8 mouse cellular contexts compared by ENCODE assay signal in genomic region chr2:62654519-62655338, GRCm38 (mm10). TPM values are rescaled to one million over a fixed set of nuclear protein-coding genes. Genes with fewer than 3 reads are reported as not detected.
A peak's percentile ranks its signal among the peaks of the same experiment; 100 is the strongest.
DNase-seq lines count a peak whose midpoint lies in the region; ATAC-seq and TF ChIP-seq lines count a peak whose summit lies in the region.
"Had no signal": no experiment of that assay in that cellular context is flagged by ENCODE, and none has a peak within 500 bp of the region (broad histone marks: within the 10 kb centered on the region; RNA-seq: fewer than 3 reads in every experiment).

No protein-coding gene starts in this region.

- peak; percentile 67 for TF ChIP-seq CTCF in lung, postnatal 0 days (IDR thresholded peaks at IDR 0.05)

- 53% methylated on average over 7 of the region's 7 CpGs for WGBS in hindbrain, embryonic 10.5 days
- 40% methylated on average over 7 of the region's 7 CpGs for WGBS in lung, postnatal 0 days

- H3K4me1 ChIP-seq in hindbrain, embryonic 10.5 days (replicated peaks), result no peaks in the 10 kb centered on the region
- no peaks in the 10 kb centered on the region for H3K4me1 ChIP-seq in lung, postnatal 0 days (ENCODE audit: insufficient read depth, low read depth, low read length)

- no peak overlapping the region for H3K9ac ChIP-seq in lung, postnatal 0 days (replicated peaks; ENCODE audit: low read depth)

- no peak overlapping the region for H3K4me2 ChIP-seq in lung, postnatal 0 days (replicated peaks; ENCODE audit: low read depth, low read length)

- no peak overlapping the region for H3K27ac ChIP-seq in hindbrain, embryonic 10.5 days
- H3K27ac ChIP-seq in lung, postnatal 0 days (ENCODE audit: low read length), result no peak overlapping the region

- TF ChIP-seq EP300 in lung, postnatal 0 days (IDR thresholded peaks at IDR 0.05), result no peak

- no peaks in the 10 kb centered on the region for H3K9me3 ChIP-seq in hindbrain, embryonic 10.5 days
- H3K9me3 ChIP-seq in lung, postnatal 0 days (ENCODE audit: low read length), result no peaks in the 10 kb centered on the region

- H3K4me3 ChIP-seq in hindbrain, embryonic 10.5 days, result no peak overlapping the region
- no peak overlapping the region for H3K4me3 ChIP-seq in lung, postnatal 0 days (ENCODE audit: low read depth, low read length)
- H3K4me3 ChIP-seq: myocyte had no signal

- H3K36me3 ChIP-seq in hindbrain, embryonic 10.5 days, result no peaks in the 10 kb centered on the region
- H3K36me3 ChIP-seq in lung, postnatal 0 days (ENCODE audit: insufficient read depth, low read length), result no peaks in the 10 kb centered on the region

- no peak; the same call in 1 of the 2 replicates for ATAC-seq in lung, postnatal 0 days

- peak; percentile 11 to 52 for DNase-seq in CD8-positive naive resting alpha-beta T cell, adult 2 months (ENCODE audit: low read depth in 2 of 2, low spot score in 2 of 2)
- peak; percentile 64 for DNase-seq in NIH3T3 (ENCODE audit: low read depth)
- peak; percentile 74 for DNase-seq in embryo, embryonic 10.5 days (ENCODE audit: low spot score)
- peak; percentile 26 for DNase-seq in hindbrain, embryonic 10.5 days (ENCODE audit: low spot score)
- peak; percentile 85 for DNase-seq in layer of hippocampus, adult 11-12 months (ENCODE audit: low spot score)
- peak; percentile 58 for DNase-seq in lung, postnatal 0 days (ENCODE audit: low spot score)
- peak; percentile 86 to 88 for DNase-seq in right cerebral cortex, adult 2 months (ENCODE audit: low spot score in 2 of 2)

- no peaks in the 10 kb centered on the region for H3K27me3 ChIP-seq in hindbrain, embryonic 10.5 days (ENCODE audit: insufficient read depth, poor library complexity, severe bottlenecking)
- no peaks in the 10 kb centered on the region for H3K27me3 ChIP-seq in lung, postnatal 0 days (replicated peaks; ENCODE audit: insufficient read depth, low read length)

RNA-seq across cellular contexts. Expression of gene Ifih1, which starts 8.7 kb away (rescaled TPM):
- polyA plus RNA-seq in hindbrain, embryonic 10.5 days (2016; fragmentation: Nextera tagmentation; extraction: Ambion mirVana), result 0.61 and 0.90 TPM in 2 replicates
- 7.5 and 8.7 TPM in 2 replicates for polyA plus RNA-seq in lung, postnatal 0 days (2015; fragmentation: Nextera tagmentation; extraction: Ambion mirVana)

RNA-seq across cellular contexts. Expression of gene Gca, which starts 9.4 kb away (rescaled TPM):
- 2.2 and 2.3 TPM in 2 replicates for polyA plus RNA-seq in hindbrain, embryonic 10.5 days (2016; fragmentation: Nextera tagmentation; extraction: Ambion mirVana)
- polyA plus RNA-seq in lung, postnatal 0 days (2015; fragmentation: Nextera tagmentation; extraction: Ambion mirVana), result 4.9 and 5.9 TPM in 2 replicates

Comparison
In these comparisons a context has a peak if more than half of its experiments do, and no peak if none do; other contexts are left out.
1. DNase-seq: peak in every context shown above with its lines; median percentile 87 in right cerebral cortex, adult 2 months; 85 in layer of hippocampus, adult 11-12 months; 74 in embryo, embryonic 10.5 days; 64 in NIH3T3; 58 in lung, postnatal 0 days; 32 in CD8-positive naive resting alpha-beta T cell, adult 2 months; 26 in hindbrain, embryonic 10.5 days.